Comparison of ENCODE assay signal across 8 mouse cellular contexts in the genomic region with DNA sequence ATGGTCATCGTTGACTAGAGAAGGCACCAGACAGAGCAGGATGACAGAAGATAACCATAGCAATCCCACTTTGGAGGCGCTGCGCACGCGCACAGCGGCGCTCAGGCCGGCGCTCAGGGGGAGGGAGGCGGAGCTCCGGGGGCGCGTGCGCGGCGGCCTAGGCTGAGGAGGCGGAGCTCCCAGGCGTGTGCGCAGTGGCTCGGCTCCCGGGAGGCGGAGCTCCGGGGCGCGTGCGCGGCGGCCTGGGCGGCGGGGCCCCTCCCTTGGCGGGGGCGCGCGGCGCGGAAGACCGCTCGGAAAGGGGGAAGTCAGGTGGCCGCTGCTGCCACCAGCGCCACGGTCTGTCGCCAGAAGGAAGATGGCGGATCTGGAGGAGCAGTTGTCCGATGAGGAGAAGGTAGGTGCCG. TPM values are rescaled to one million over a fixed set of nuclear protein-coding genes. Genes with fewer than 3 reads are reported as not detected.
DNase-seq lines count a peak whose midpoint lies in the region; ATAC-seq lines count a peak whose summit lies in the region.

No protein-coding gene starts in this region.

- H3K4me1 ChIP-seq in hindbrain, embryonic 13.5 days (replicated peaks), result peaks cover 16% of the 10 kb centered on the region

- DNase-seq in Muller cell, postnatal 12 days (ENCODE audit: inconsistent ontology term), result peak; percentile 98
- DNase-seq in cerebellum, adult 9-11 months, result peak; percentile 98
- peak; percentile 93 to 95 for DNase-seq in frontal cortex, postnatal 10 days (ENCODE audit: low spot score in 2 of 2)
- peak; percentile 79 to 93 for DNase-seq in layer of hippocampus, postnatal 25 days (ENCODE audit: extremely low spot score in 1 of 2, low spot score in 1 of 2)
- DNase-seq in lung, postnatal 25 days (ENCODE audit: low spot score), result peak; percentile 95
- peak; percentile 97 for DNase-seq in retina, embryonic 14.5 days (ENCODE audit: low spot score)
- DNase-seq in thymus, postnatal 4 days, result peak; percentile 98

- no peaks in the 10 kb centered on the region for H3K36me3 ChIP-seq in hindbrain, embryonic 13.5 days

- ATAC-seq in hindbrain, embryonic 13.5 days (ENCODE audit: low FRiP score), result peak; percentile 97

- no peaks in the 10 kb centered on the region for H3K27me3 ChIP-seq in hindbrain, embryonic 13.5 days

- peak overlapping the region; percentile 84 for H3K4me3 ChIP-seq in hindbrain, embryonic 13.5 days

- H3K9me3 ChIP-seq in hindbrain, embryonic 13.5 days, result no peaks in the 10 kb centered on the region

- peak overlapping the region; percentile 97 for H3K27ac ChIP-seq in hindbrain, embryonic 13.5 days

- peak overlapping the region; percentile 92 for H3K9ac ChIP-seq in hindbrain, embryonic 13.5 days

- H3K4me2 ChIP-seq in hindbrain, embryonic 13.5 days, result peak overlapping the region; percentile 50

- 0% methylated on average over 40 of the region's 45 CpGs for WGBS in hindbrain, embryonic 13.5 days

RNA-seq across cellular contexts. Expression of a gene that starts 0.7 kb away (rescaled TPM):
- polyA plus RNA-seq in hindbrain, embryonic 13.5 days (2015; fragmentation: Nextera tagmentation; extraction: Ambion mirVana), result 246 and 256 TPM in 2 replicates
- total RNA-seq in layer of hippocampus, postnatal 25 days (2021), result 100 to 1,000 TPM; 314 to 316 TPM

RNA-seq across cellular contexts. Expression of a gene that starts 56.0 kb away (rescaled TPM):
- 56.1 and 57.8 TPM in 2 replicates for polyA plus RNA-seq in hindbrain, embryonic 13.5 days (2015; fragmentation: Nextera tagmentation; extraction: Ambion mirVana)
- total RNA-seq in layer of hippocampus, postnatal 25 days (2021), result 10 to 100 TPM; 38.9 to 50.3 TPM

Comparison
In these comparisons a context has a peak if more than half of its experiments do, and no peak if none do; other contexts are left out.
1. Peak in every context shown above with its lines: DNase-seq, ATAC-seq, H3K4me3 ChIP-seq and H3K27ac ChIP-seq.